Mouse (Mus musculus) thymus, postnatal 10 days (tissue): Measurements from ENCODE around the gene Mad2l1bp.

Experiments used
- DNase-seq, 2 experiments: peaks; one replicate each; pipeline ENCODE4 v3.0.0; 2021; ENCODE audit warnings: low spot score in 2 of 2

The Mad2l1bp gene

DNA sequence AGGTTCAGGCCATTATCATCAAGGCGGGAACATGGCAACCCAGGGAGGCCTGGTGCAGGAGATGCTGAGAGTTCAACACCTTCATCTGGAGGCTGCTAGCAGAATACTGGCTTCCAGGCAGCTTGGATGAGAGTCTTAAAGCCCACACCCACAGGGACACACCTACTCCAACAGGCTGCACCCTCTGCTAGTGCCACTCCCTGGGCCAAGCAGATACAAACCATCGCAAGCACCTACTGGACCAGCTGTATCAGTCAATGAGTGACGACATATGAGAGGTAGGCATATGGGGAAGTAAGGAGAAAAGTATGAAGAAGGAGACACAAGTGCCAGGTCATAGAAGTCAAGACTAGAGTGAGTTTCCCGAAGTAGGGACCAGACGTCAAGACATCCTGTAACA lies 3.3 kb upstream of the Mad2l1bp start:
- no peak for DNase-seq

DNA sequence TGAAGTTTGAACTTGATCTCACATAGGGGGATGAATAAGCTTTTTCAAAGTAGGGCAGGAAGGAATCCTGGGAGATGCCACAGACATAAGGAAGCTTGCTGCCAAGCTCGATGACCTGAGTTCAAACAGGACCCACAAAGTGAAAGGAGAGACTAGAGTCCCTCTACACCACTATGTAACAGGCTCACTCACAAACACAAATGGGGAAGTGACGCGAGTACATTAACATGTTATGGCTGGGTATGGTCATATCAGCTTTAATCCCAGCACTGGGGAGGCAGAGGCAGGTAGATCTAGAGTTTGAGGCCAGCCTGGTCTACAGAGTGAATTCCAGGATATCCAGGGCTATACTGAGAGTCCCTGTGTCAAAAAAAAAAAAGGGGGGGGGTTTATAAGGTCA lies 983 bp upstream of the Mad2l1bp start:
- no peak for DNase-seq

DNA sequence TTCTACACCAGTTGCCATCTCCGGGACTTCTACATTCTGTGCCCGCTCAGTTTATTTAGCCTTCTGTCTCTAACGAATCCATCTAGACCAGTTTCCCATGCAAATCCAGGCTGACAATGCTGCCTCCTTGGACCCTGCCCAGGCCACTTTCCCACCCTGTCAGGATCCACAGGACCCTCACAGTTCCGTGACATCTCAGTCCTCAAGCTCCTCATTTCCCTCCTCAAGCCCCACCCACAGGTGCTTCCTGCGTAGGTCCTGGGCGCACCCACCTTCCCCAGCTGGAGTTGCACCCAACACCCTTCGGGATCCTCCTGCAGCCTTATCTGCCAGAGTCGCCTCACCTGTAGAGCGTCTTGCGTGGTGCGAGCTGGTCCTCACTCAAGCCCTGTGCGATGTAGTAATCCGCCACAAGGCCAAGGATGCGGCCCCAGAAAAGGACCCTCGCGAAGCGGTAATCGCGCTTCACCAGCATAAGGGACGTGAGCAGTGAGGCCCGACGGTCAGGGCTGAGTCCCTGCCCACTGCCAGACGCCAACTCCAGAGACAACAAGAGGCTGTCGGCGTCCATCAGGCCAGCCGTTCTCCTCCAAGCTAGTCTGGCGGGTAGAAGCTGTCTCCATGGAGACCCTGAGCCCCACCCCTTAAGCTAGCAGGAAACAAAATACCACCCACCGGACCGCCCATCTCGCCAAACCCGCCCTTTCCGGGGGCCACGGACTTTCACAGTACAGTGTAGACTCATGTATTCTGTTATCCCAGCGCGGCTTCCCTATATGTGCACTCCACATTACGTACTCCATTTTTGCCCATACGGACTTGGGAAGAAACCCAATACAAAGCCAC lies 9.6 kb downstream of the Mad2l1bp start, which contains the start of gene Rsph9:
Gene Rsph9, minus strand, starts transcription at position 639 of the 846 bp plus-strand sequence.
- DNase-seq = peak; percentile 28 to 48

DNA sequence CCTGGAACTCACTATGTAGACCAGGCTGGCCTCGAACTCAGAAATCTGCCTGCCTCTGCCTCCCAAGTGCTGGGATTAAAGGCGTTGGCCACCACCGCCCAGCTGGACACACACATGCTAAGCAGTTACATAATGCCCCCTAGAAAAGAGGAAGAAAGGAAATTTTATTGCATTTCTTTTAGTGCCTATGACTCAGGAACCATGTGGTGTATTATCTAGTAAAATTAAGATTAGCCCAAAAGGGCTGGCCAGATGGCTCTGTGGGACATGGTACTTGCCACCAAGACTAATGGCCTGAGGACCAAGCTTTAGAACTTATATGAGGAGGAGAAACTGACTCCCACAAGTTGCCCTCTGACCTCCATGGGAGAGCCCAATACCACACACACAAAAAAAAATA lies 13.5 kb downstream of the Mad2l1bp start:
- no peak for DNase-seq

DNA sequence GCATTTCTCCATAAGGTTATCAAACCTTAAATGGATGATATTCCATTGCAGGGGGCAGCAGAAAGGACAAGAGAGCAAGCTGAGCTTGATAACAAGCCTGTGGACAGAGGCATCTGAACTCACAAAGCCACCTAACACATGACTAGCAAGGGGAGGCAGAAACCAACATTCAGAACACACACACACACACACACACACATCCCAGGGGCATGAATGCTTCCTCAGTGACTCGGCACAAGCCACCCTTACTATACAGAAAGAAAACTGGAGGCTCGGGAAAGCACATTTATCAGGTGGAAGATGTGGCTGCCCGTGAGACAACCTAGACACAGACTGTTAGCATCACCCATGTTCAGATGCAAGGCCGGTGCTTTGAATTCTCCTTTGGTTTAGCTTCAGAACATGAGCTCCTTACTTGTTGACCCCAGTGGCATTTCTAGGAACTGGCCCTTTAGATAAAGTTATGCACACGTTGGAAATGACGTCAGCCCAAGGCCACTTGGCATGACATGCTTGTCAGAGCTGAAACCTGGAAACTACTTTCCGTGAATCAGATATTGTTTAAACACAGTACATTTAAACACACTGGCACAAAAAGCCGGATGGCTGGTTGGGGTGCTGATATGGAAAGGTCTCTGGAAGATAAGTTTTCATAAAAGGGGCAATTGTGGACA lies 14.7 kb downstream of the Mad2l1bp start:
- no peak for DNase-seq

DNA sequence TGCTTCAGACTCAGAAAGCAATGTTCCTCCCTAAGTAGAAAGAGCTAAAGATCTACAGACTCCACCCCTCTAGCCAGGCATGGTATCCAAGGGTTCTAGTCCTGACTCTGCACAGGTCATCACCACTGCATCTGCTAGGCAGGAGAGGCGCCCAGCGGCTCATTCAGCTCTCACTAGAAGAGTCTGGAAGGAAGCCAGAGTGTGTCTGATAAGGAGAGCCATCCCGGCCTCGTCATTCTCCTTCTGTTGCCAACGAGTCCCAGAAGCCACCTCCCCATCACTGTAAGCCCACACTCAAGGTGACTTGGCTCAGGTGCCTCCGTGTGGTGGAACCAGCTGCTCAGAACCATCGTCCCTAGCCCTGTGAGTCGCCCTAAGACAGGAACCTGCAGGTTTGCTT lies 20.5 kb downstream of the Mad2l1bp start:
- no peak for DNase-seq

DNA sequence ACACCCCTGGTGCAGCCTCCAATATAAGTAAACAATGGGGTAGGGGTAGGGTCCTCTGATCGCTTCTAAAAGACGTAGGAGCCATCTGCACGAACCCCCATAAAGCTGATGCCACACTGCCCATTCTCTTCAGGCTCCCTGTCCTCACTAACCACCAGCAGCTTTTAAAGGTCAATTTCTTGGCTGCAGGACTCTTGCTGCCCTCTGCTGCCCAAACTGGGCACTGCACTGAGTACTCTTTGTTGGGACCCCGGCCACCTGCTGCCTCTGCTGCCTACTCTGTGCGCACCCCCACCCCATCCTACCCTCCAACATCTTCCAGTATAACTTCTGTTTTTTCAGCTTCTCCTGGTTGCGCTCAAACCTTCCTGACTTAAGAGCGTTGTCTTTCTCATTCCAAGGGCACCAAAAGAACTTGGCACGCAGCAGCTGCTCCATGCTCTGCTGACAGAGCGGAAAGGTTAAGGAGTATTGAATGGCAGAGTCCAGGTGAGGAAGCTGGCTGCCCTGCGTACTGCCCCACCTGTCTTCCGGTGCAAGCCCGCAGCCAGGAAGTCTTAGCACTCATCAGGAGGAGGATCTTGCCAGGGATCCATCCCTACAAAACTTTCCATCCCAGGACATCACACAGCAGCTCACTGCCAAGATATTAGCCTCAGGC lies 21.2 kb downstream of the Mad2l1bp start:
- DNase-seq = peak; percentile 42 to 76

DNA sequence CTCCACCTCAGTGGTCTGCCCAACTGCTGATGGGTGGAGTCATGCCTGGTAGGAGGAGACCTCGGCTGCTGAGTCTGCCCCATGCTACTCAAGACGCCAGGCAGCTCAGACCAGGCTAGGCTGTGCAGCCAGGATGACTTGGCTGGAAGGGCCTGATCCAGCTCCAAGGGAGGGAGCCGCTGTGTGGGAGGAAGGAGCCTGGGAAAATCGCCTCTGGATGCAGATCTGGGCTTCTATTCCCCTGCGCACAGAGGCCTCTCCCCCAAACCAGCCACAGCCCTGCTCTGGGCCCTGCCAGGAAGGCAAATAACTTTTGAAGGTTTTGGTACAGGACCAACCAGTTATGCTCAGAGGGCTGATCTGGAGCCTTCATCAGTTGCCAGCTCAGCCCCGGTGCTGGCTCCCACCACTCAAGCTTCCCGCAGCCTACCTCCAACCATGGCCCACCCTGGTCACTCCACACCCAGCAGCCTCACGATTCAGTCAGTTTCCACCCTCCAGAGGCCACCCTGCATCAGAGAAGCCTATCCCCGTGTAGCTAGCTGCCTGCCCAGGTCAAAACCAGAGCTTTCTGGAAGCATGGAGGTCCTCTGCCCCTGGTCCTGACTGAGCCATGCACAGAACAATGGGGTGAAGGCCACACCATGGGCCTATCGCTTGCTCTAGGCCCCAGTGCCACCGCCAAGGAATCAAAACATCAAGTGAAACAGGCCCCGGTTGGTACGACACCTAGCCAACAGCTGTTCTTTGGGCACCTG lies 23.4 kb downstream of the Mad2l1bp start:
- DNase-seq = no peak

DNA sequence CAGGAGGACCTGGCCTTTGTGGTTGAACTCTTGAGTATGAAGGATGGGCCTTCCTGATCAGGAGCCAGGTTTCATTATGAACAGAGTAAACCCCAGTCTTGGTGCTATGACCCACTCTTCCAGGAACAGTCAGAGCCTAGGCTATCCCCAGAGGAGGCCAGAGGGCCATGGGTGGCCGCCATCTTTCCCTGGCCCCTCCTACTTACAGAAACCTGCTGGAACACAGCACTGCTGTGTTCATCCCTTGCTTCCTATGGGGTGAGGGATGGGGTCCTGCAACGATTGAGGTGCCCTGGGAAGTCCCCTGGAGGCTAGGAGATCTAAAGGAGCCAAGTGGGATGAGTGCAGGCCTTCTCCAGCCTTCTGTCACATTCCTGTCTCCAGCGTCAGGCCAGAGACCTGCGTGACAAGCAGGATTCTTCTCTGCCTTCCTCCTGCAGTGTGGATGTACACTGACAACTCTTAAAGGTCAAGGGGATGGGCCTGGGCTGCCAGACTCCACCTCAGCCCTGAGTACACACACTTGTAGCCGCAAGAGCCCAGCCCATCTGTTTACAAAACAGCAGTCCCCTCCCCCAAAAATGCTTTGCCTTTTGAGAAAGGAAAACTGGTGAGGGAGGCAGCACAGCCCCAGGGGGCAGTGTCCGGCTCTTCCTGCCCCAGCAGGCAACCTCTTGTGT lies 25.4 kb downstream of the Mad2l1bp start:
- no peak for DNase-seq

DNA sequence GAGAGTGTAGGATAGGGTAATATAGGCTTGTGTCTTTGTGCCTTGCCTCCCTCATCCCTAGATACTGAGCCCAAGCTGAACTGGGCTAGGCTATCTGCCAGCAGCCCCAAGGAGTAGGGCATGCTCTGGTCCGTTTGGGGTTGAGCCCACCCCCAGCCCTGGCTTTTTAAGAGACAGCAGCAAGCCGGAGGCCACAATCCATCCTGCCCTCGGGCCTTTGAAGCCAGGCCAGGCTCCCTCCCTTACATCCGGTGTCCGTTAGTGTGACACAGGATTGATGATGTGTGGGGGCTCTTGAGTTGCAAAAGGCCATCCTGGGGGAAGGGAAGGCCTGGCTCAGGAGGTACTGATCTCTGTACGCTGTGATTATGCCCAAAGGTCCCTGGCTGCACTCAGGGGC lies 26.7 kb downstream of the Mad2l1bp start:
- DNase-seq = no peak

DNA sequence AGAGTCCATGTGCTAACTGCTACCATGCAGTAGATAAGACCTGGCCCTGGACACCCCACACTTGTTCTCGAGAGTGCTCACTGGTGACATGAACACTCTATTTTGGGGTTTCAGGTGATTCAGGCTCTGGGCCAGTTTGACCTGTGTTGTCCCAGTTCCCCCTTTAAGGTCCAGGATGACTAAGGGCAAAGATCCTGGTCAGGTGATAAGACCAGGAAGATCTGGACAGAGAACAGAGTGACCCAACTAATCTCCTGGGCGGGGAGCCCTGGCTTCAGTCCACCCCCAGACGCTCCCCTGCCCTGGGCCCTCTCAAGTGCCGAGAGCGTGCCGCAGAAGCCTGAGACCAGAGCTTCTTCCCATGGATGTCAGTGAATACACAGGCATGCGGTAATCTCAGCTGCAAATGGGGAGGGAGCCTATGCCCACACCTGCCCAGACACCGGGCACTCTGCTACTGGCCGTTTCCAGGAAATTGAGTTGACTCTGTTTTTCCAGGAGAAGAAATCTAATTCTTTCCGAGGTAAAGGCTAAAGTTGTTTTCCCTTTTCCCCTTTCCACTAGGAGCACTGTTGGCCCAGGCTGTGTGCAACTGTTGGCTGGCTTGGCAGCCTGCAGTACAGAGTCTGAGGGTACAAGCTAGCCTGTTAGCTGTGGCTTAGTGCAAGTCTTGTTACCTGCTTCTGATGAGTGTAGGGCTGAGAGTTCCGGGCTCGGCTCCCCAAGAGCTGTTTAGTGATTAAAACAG lies 29.2 kb downstream of the Mad2l1bp start:
- no peak for DNase-seq

DNA sequence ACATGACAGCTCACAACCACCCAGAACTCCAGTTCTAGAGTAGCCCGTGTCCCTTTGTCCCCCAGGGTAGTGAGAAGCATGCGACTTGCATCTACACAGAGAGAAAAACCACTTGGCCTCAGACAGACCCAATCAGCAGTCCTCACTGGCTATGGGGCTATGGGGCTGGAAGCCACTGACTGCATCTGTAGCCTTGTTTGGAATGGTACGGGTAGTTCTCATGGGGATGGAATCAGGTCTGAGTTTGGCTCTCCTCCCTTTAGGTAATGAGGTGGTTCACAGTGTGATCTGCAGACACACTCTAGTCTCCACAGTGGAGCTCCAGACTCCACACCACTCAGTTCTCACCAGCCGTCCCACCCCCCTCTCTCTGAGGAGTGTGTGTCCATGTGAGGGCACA lies 30.1 kb downstream of the Mad2l1bp start:
- no peak for DNase-seq

DNA sequence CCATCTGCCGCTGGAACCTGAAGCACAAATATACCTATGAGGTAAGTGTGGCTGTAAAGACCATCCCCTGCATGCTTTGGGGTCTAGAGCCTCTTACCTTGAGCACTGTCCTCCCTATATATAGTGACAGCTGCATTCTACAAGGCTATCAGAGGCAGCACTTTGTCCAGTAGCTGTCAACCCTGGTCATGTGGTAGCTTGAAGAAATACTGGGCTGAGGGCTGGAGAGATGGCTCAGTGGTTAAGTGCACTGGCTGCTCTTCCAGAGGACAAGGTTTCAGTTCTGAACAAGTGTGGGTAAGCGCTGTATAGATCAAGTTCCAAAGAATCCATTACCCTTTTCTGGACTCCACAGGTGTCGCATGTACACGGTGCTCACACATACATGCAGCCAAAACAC lies 30.6 kb downstream of the Mad2l1bp start:
- DNase-seq = no peak

DNA sequence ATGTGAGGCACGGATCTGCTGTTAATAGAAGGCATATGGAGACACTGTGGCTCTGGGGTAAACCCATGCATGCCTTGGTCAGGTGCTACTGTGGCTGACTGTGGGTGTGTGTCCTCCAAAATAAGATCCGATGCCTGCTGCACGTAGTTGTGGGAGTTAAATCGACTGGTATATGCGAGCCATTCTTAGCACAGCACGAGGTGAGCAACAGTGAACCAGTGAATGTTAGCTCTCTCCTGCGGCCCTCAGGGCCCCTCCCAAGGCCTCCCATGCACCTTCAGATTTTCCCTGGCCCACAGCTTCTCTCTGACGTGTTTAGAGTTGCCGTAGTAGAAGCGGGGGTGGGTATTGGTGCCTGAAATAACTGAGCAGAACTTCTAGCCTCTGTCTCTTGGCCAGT lies 33.7 kb downstream of the Mad2l1bp start:
- DNase-seq = no peak

DNA sequence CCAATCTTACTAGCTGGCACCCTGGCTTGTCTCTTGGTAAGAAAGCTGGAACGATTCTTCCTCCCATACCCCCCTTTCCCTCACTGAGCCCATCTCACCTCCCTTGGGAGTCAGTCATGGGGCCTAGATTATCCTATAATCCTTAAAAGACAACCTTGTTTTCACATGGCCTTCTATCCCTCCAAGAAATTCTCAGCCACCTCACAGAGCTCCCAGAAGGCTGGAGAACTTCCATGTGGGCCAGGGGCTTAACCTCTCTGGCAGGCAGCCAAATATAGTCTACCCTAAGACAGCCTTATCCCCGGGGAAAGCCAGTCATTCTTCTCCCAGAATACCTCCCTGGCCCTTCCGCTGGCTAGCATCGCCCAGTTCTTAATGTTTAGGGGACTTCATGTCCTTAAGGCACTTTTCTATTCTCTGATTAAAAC lies 34.9 kb downstream of the Mad2l1bp start:
- no peak for DNase-seq

DNA sequence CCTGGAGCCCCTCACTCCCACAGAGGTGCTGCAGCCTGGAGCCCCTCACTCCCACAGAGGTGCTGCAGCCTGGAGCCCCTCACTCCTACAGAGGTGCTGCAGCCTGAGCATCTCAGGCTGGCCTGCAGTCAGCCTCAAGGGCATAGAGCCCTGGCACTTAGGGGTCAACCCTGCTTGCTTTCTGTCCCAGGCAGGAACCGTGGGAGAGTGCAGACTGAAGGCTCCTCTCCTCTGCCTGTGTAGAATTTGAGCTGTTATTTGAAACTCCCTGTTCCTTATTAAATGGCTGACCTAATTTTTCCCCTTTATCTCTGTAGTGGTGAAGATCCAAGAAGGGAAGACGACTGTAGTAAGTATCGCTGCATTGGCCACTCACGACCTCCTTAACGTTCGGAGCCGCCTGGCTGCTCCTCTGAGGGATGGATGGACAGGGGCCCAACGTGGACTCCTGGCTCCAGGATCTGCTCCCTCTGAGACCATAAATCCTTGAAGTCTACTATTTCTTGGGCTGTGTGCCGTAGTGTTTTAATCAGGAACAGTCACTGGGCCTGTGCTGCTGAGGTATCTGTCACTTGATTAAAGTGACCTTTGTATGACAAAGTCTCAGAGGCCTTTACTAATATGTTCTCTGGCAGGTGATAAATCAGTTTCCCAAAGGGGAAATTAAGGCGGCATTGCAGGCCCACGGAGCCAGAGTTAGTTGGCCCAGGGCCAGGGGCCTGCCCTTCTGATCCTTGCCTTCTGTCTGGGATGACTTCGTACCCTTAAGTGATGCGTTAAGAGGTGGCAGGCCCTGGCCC lies 35.5 kb downstream of the Mad2l1bp start:
- DNase-seq = no peak

DNA sequence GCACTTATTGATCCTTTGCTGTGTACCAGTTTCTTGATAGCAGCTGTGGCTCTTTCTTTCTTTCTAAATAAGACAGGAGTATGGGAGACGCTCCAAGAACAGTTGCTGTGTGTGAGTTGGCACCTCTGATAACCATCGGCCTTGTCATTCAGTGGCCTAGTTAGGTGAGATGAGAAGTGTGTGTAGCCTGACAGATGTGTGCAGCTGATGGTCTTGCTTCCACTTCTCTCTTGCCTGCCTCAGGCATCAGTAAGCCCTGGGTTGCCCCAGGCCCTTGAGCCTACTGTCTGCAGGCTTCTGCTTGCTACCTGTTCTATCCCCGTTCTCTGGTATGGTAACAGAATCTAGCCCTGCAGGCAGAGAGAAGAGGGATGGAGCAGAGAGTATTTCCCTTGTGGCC lies 36.5 kb downstream of the Mad2l1bp start:
- DNase-seq = no peak

DNA sequence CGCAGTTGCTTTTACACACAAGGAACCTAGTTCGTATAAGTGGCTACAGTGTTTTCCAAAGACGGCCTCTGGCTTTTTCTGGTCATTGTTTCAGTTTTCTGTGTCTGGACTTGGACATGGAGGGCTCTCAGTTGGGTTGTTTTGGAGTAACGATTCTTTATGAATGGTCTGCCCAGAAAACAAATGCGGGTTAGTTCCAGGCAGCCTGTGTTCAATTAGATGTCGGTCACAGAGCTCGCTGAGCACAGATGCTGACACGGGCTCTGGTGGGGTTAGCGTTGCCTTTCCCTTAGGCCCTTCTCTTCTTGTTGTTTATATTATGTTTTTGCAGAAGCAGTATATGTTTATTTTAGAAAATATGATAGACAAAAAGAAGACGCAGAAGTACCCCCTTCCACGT lies 37.2 kb downstream of the Mad2l1bp start:
- DNase-seq = no peak

DNA sequence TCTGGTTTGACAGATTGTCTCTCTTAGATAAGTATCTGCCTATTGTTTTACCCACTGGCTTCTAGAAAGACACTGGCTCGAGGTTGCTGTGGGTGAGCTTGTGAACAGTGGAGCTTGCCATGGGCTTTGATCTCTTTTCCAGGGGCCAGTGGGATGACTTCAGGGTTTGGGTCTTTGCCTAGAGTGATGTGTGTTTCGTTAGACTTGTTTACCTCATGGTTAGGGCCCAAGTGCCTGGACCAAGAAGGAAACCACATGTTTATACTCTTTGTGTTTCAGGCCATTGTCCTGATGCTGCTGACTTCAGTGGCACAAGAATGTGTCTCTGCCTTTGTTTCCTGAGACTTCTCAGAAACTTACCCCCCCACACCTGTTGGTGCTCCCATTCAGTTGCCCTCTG lies 37.9 kb downstream of the Mad2l1bp start:
- DNase-seq = no peak
